Mouse (Mus musculus) left cerebral cortex, adult 6 months (tissue): Measurements from ENCODE around the gene Samsn1. TPM values are rescaled to one million over a fixed set of nuclear protein-coding genes. Genes with fewer than 3 reads are reported as not detected.

Source experiments
- long read RNA-seq, 2 experiments: library from polyadenylated mRNA; unstranded; transcript quantifications; one replicate each; pipeline ENCODE4 v2.0.0; 2019 to 2020
- polyA plus RNA-seq: library from polyadenylated mRNA; unstranded; fragments of <200 nt; fragmentation: Nextera tagmentation; gene quantifications from 2 replicates; pipeline ENCODE4 v1.2.3, GENCODE M21; 2021

The Samsn1 gene
- polyA plus RNA-seq: 2.3 and 2.5 TPM in 2 replicates
- long read RNA-seq, experiment 1, transcript Samsn1-201 (8 exons, 1,890 nt): major isoform, 8 of 9 reads
- long read RNA-seq, experiment 1, partial matches to known transcripts: 0 of 9 reads
- long read RNA-seq, experiment 1, other reads (novel, unspliced or antisense): 1 of 9 reads
- long read RNA-seq, experiment 2, partial matches to known transcripts: 0 of 3 reads
- long read RNA-seq, experiment 2, other reads (novel, unspliced or antisense): 1 of 3 reads

GRCm38 (mm10) chr16:76022181-76022580 lies at the start of gene Samsn1:
Gene Samsn1 (minus strand): TSS chr16:76022281.

